ENCODE assay signal across 23 mouse cellular contexts in the genomic region with DNA sequence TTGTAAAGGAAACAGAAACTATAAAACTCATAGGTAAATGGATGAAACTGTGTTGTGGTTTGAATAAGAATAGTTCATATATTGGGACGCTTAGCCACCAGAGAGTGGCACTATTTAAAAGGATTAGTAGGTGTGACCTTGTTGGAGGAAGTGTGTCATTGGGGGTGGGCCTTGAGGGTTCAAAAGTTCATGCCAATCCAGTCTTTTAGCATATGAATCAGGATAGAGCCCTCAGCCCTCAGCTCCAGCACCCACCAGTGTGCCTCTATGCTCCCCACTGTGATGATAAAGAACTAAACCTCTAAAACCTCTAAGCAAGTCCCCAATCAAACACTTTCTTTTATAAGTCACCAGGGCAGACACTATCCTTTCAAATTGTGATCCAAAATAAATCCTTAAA.
DNase-seq lines count a peak whose midpoint lies in the region; ATAC-seq lines count a peak whose summit lies in the region.
"Had no signal": no experiment of that assay in that cellular context is flagged by ENCODE, and none has a peak within 500 bp of the region (broad histone marks: within the 10 kb centered on the region; RNA-seq: fewer than 3 reads in every experiment).

No protein-coding gene starts in this region.

- H3K27ac ChIP-seq in forebrain, embryonic 16.5 days (ENCODE audit: low read length): no peak overlapping the region
- no peak overlapping the region for H3K27ac ChIP-seq in embryonic facial prominence, embryonic 10.5 days (replicated peaks)

- H3K4me1 ChIP-seq in forebrain, embryonic 16.5 days (replicated peaks; ENCODE audit: control insufficient read depth, insufficient read depth, low read length): peaks cover 12% of the 10 kb centered on the region; the same call in 1 of the 2 replicates
- peaks cover 13% of the 10 kb centered on the region for H3K4me1 ChIP-seq in embryonic facial prominence, embryonic 10.5 days

- no peak overlapping the region for H3K4me3 ChIP-seq in forebrain, embryonic 16.5 days (replicated peaks; ENCODE audit: low read length)
- no peak overlapping the region for H3K4me3 ChIP-seq in embryonic facial prominence, embryonic 10.5 days

- H3K27me3 ChIP-seq in forebrain, embryonic 16.5 days (replicated peaks; ENCODE audit: control insufficient read depth, insufficient read depth, low read length): no peaks in the 10 kb centered on the region
- no peaks in the 10 kb centered on the region for H3K27me3 ChIP-seq in embryonic facial prominence, embryonic 10.5 days (replicated peaks; ENCODE audit: low read depth, poor library complexity, severe bottlenecking)

- no peaks in the 10 kb centered on the region for H3K36me3 ChIP-seq in forebrain, embryonic 16.5 days (ENCODE audit: control insufficient read depth, insufficient read depth)
- no peaks in the 10 kb centered on the region for H3K36me3 ChIP-seq in embryonic facial prominence, embryonic 10.5 days (replicated peaks)
- H3K36me3 ChIP-seq: G1E had no signal

- DNase-seq in ES-CJ7 (ENCODE audit: low read depth, low spot score): peak; percentile 51
- DNase-seq in R1 (ENCODE audit: low read depth, low spot score): peak; percentile 66
- peak; percentile 26 for DNase-seq in ZHBTc4 (ENCODE audit: low read depth, low spot score)
- DNase-seq in embryonic facial prominence, embryonic 10.5 days (ENCODE audit: low spot score): no peak
- DNase-seq in kidney, postnatal 4 days: no peak
- DNase-seq: adrenal gland, adult 2 months; adrenal gland, adult 8-10 months; adrenal gland, postnatal 10 days; adrenal gland, postnatal 14 days; adrenal gland, postnatal 25 days; adrenal gland, postnatal 36 days; B cell, adult 2 months; cerebellum, adult 11 months; cerebellum, adult 11-12 months; cerebellum, adult 18-20 months; cerebellum, adult 2 months; cerebellum, adult 8-10 months; cerebellum, adult 9-10 months had no signal

- no peak overlapping the region for H3K4me2 ChIP-seq in forebrain, embryonic 16.5 days (ENCODE audit: low read length)

- H3K9ac ChIP-seq in forebrain, embryonic 16.5 days (replicated peaks; ENCODE audit: low read depth, low read length): no peak overlapping the region

- ATAC-seq in forebrain, embryonic 16.5 days: no peak
- ATAC-seq: activated CD4-positive, CD25-positive, alpha-beta regulatory T cell, adult 4 months; CD4-positive, CD25-positive, alpha-beta regulatory T cell, adult 4 months; Patski had no signal

- 72% methylated on average over 1 of the region's 1 CpGs for WGBS in forebrain, embryonic 16.5 days
- WGBS in embryonic facial prominence, embryonic 10.5 days: 81% methylated on average over 1 of the region's 1 CpGs

- H3K9me3 ChIP-seq in forebrain, embryonic 16.5 days (ENCODE audit: control insufficient read depth, low read length): no peaks in the 10 kb centered on the region
- H3K9me3 ChIP-seq in embryonic facial prominence, embryonic 10.5 days: no peaks in the 10 kb centered on the region
- H3K9me3 ChIP-seq: G1E had no signal

Comparison
In these comparisons a context has a peak if more than half of its experiments do, and no peak if none do; other contexts are left out.
1. DNase-seq: peak in ES-CJ7 (single experiment), R1 (single experiment) and ZHBTc4 (single experiment); none in embryonic facial prominence, embryonic 10.5 days (single experiment) and kidney, postnatal 4 days (0 of 2).